Mouse (Mus musculus): ENCODE measurements around the gene Ext2. TPM values are rescaled to one million over a fixed set of nuclear protein-coding genes. Genes with fewer than 3 reads are reported as not detected.

The Ext2 gene
- polyA plus RNA-seq, 1 experiment from 2014 or later = 78.6 TPM

- WGBS = 89% methylated on average over 6 of the region's 6 CpGs
- Histone ChIP-seq H3K27ac (ENCODE audit: low read depth, low read length) (no peak overlapping the region), H3K4me1 (replicated peaks; ENCODE audit: control insufficient read depth, insufficient read depth, low read length) (0 out of 2 replicates have a peak, but pooled peaks cover 4% of the 10 kb centered on the region), H3K9me3 (ENCODE audit: control insufficient read depth, low read length) (no peaks in the 10 kb centered on the region), H3K27me3 (ENCODE audit: control insufficient read depth, insufficient read depth, low read length) (no peaks in the 10 kb centered on the region), H3K36me3 (ENCODE audit: control insufficient read depth, insufficient read depth, low read length) (no peaks in the 10 kb centered on the region), H3K4me2 (ENCODE audit: low read depth, low read length, severe bottlenecking) (no peak overlapping the region), H3K9ac (ENCODE audit: low read length) (no peak overlapping the region), H3K4me3 (ENCODE audit: low read depth, low read length) (no peak overlapping the region)
- DNase-seq (ENCODE audit: low spot score) = no peak
- no peak for ATAC-seq (replicated peaks; ENCODE audit: low FRiP score)
These were observed 52.5 kb downstream of the Ext2 start for GRCm38 (mm10) chr2:93769875-93770274.

- Histone ChIP-seq H3K27me3 (ENCODE audit: control insufficient read depth, insufficient read depth, low read length) (no peaks in the 10 kb centered on the region), H3K4me1 (replicated peaks; ENCODE audit: control insufficient read depth, insufficient read depth, low read length) (no peaks in the 10 kb centered on the region), H3K36me3 (ENCODE audit: control insufficient read depth, insufficient read depth, low read length) (no peaks in the 10 kb centered on the region), H3K9ac (ENCODE audit: low read length) (no peak overlapping the region), H3K4me3 (ENCODE audit: low read depth, low read length) (no peak overlapping the region), H3K9me3 (ENCODE audit: control insufficient read depth, low read length) (no peaks in the 10 kb centered on the region), H3K27ac (ENCODE audit: low read depth, low read length) (no peak overlapping the region), H3K4me2 (ENCODE audit: low read depth, low read length, severe bottlenecking) (no peak overlapping the region)
- 87% methylated on average over 5 of the region's 5 CpGs for WGBS
- ATAC-seq (replicated peaks; ENCODE audit: low FRiP score) (no peak), DNase-seq (ENCODE audit: low spot score) (no peak)
These were observed 56.6 kb downstream of the Ext2 start for GRCm38 (mm10) chr2:93765721-93766120.

- Histone ChIP-seq H3K27me3 (ENCODE audit: control insufficient read depth, insufficient read depth, low read length) (no peaks in the 10 kb centered on the region), H3K4me3 (ENCODE audit: low read depth, low read length) (no peak overlapping the region), H3K36me3 (ENCODE audit: control insufficient read depth, insufficient read depth, low read length) (no peaks in the 10 kb centered on the region), H3K9me3 (ENCODE audit: control insufficient read depth, low read length) (no peaks in the 10 kb centered on the region), H3K27ac (ENCODE audit: low read depth, low read length) (no peak overlapping the region), H3K4me2 (ENCODE audit: low read depth, low read length, severe bottlenecking) (no peak overlapping the region), H3K9ac (ENCODE audit: low read length) (no peak overlapping the region), H3K4me1 (replicated peaks; ENCODE audit: control insufficient read depth, insufficient read depth, low read length) (0 out of 2 replicates have a peak, but pooled peaks cover under 1% of the 10 kb centered on the region)
- DNase-seq (ENCODE audit: low spot score) = no peak
- ATAC-seq (replicated peaks; ENCODE audit: low FRiP score) = no peak
- WGBS = 91% methylated on average over 3 of the region's 3 CpGs
These were observed 58.2 kb downstream of the Ext2 start for GRCm38 (mm10) chr2:93764211-93764610.

GRCm38 (mm10) chr2:93760389-93760788 is 62.0 kb downstream of the Ext2 start:
- DNase-seq (ENCODE audit: low spot score) (no peak), ATAC-seq (replicated peaks; ENCODE audit: low FRiP score) (no peak)
- WGBS = 30% methylated on average over 3 of the region's 3 CpGs

GRCm38 (mm10) chr2:93759173-93759572 is 63.2 kb downstream of the Ext2 start:
- 72% methylated on average over 7 of the region's 7 CpGs for WGBS
- Histone ChIP-seq H3K4me2 (ENCODE audit: low read depth, low read length, severe bottlenecking) (no peak overlapping the region), H3K4me1 (replicated peaks; ENCODE audit: control insufficient read depth, insufficient read depth, low read length) (0 out of 2 replicates have a peak, but pooled peaks cover 2% of the 10 kb centered on the region), H3K36me3 (ENCODE audit: control insufficient read depth, insufficient read depth, low read length) (no peaks in the 10 kb centered on the region), H3K27ac (ENCODE audit: low read depth, low read length) (no peak overlapping the region), H3K9ac (ENCODE audit: low read length) (no peak overlapping the region), H3K27me3 (ENCODE audit: control insufficient read depth, insufficient read depth, low read length) (no peaks in the 10 kb centered on the region), H3K4me3 (ENCODE audit: low read depth, low read length) (no peak overlapping the region), H3K9me3 (ENCODE audit: control insufficient read depth, low read length) (no peaks in the 10 kb centered on the region)
- DNase-seq (ENCODE audit: low spot score) = no peak
- ATAC-seq (replicated peaks; ENCODE audit: low FRiP score) = no peak

More at GRCm38 (mm10) chr2:93760389-93760788, 62.0 kb downstream of the Ext2 start:
- no peaks in the 10 kb centered on the region for H3K36me3 ChIP-seq (ENCODE audit: control insufficient read depth, insufficient read depth, low read length)
- no peak overlapping the region for H3K4me3 ChIP-seq (ENCODE audit: low read depth, low read length)
- no peak overlapping the region for H3K27ac ChIP-seq (ENCODE audit: low read depth, low read length)
- no peaks in the 10 kb centered on the region for H3K27me3 ChIP-seq (ENCODE audit: control insufficient read depth, insufficient read depth, low read length)
- H3K9ac ChIP-seq (ENCODE audit: low read length) = no peak overlapping the region
- H3K9me3 ChIP-seq (ENCODE audit: control insufficient read depth, low read length) = no peaks in the 10 kb centered on the region
- no peak overlapping the region for H3K4me2 ChIP-seq (ENCODE audit: low read depth, low read length, severe bottlenecking)
- H3K4me1 ChIP-seq (replicated peaks; ENCODE audit: control insufficient read depth, insufficient read depth, low read length) = 0 out of 2 replicates have a peak, but pooled peaks cover 2% of the 10 kb centered on the region

GRCm38 (mm10) chr2:93758298-93758697 is 64.1 kb downstream of the Ext2 start:
- H3K9me3 ChIP-seq (ENCODE audit: control insufficient read depth, low read length) = no peaks in the 10 kb centered on the region
- 0 out of 2 replicates have a peak, but pooled peaks cover 2% of the 10 kb centered on the region for H3K4me1 ChIP-seq (replicated peaks; ENCODE audit: control insufficient read depth, insufficient read depth, low read length)
- H3K27me3 ChIP-seq (ENCODE audit: control insufficient read depth, insufficient read depth, low read length) = no peaks in the 10 kb centered on the region
- 75% methylated on average over 6 of the region's 6 CpGs for WGBS
- ATAC-seq (replicated peaks; ENCODE audit: low FRiP score) (no peak), DNase-seq (ENCODE audit: low spot score) (no peak)
- H3K4me2 ChIP-seq (ENCODE audit: low read depth, low read length, severe bottlenecking) = no peak overlapping the region
- H3K36me3 ChIP-seq (ENCODE audit: control insufficient read depth, insufficient read depth, low read length) = no peaks in the 10 kb centered on the region
- H3K27ac ChIP-seq (ENCODE audit: low read depth, low read length) = no peak overlapping the region
- no peak overlapping the region for H3K9ac ChIP-seq (ENCODE audit: low read length)
- H3K4me3 ChIP-seq (ENCODE audit: low read depth, low read length) = no peak overlapping the region

GRCm38 (mm10) chr2:93754366-93754765 is 68.0 kb downstream of the Ext2 start:
- Histone ChIP-seq H3K9me3 (ENCODE audit: control insufficient read depth, low read length) (no peaks in the 10 kb centered on the region), H3K4me1 (replicated peaks; ENCODE audit: control insufficient read depth, insufficient read depth, low read length) (0 out of 2 replicates have a peak, but pooled peaks cover 2% of the 10 kb centered on the region), H3K27me3 (ENCODE audit: control insufficient read depth, insufficient read depth, low read length) (no peaks in the 10 kb centered on the region), H3K9ac (ENCODE audit: low read length) (no peak overlapping the region), H3K27ac (ENCODE audit: low read depth, low read length) (no peak overlapping the region), H3K4me3 (ENCODE audit: low read depth, low read length) (no peak overlapping the region), H3K4me2 (ENCODE audit: low read depth, low read length, severe bottlenecking) (no peak overlapping the region), H3K36me3 (ENCODE audit: control insufficient read depth, insufficient read depth, low read length) (no peaks in the 10 kb centered on the region)
- DNase-seq (ENCODE audit: low spot score) (no peak), ATAC-seq (replicated peaks; ENCODE audit: low FRiP score) (no peak)
- 84% methylated on average over 2 of the region's 2 CpGs for WGBS

- no peak overlapping the region for H3K27ac ChIP-seq (ENCODE audit: low read depth, low read length)
These were observed 69.1 kb downstream of the Ext2 start for GRCm38 (mm10) chr2:93753147-93753758.

GRCm38 (mm10) chr2:93749709-93750108 is 72.7 kb downstream of the Ext2 start:
- DNase-seq (ENCODE audit: low spot score) (no peak), ATAC-seq (replicated peaks; ENCODE audit: low FRiP score) (no peak)
- Histone ChIP-seq H3K27ac (ENCODE audit: low read depth, low read length) (no peak overlapping the region), H3K36me3 (ENCODE audit: control insufficient read depth, insufficient read depth, low read length) (no peaks in the 10 kb centered on the region), H3K9me3 (ENCODE audit: control insufficient read depth, low read length) (no peaks in the 10 kb centered on the region), H3K9ac (ENCODE audit: low read length) (no peak overlapping the region), H3K4me3 (ENCODE audit: low read depth, low read length) (no peak overlapping the region), H3K4me1 (replicated peaks; ENCODE audit: control insufficient read depth, insufficient read depth, low read length) (peaks cover under 1% of the 10 kb centered on the region; the same call in 1 of the 2 replicates), H3K27me3 (ENCODE audit: control insufficient read depth, insufficient read depth, low read length) (no peaks in the 10 kb centered on the region), H3K4me2 (ENCODE audit: low read depth, low read length, severe bottlenecking) (no peak overlapping the region)
- WGBS = 95% methylated on average over 4 of the region's 4 CpGs

More at GRCm38 (mm10) chr2:93753147-93753758, 69.1 kb downstream of the Ext2 start:
- no peaks in the 10 kb centered on the region for H3K4me1 ChIP-seq (replicated peaks; ENCODE audit: control insufficient read depth, insufficient read depth, low read length)
- no peaks in the 10 kb centered on the region for H3K36me3 ChIP-seq (ENCODE audit: control insufficient read depth, insufficient read depth, low read length)
- H3K4me3 ChIP-seq (ENCODE audit: low read depth, low read length) = no peak overlapping the region
- H3K4me2 ChIP-seq (ENCODE audit: low read depth, low read length, severe bottlenecking) = no peak overlapping the region
- DNase-seq (ENCODE audit: low spot score) (no peak), ATAC-seq (replicated peaks; ENCODE audit: low FRiP score) (no peak)
- no peaks in the 10 kb centered on the region for H3K27me3 ChIP-seq (ENCODE audit: control insufficient read depth, insufficient read depth, low read length)
- H3K9me3 ChIP-seq (ENCODE audit: control insufficient read depth, low read length) = no peaks in the 10 kb centered on the region
- no peak overlapping the region for H3K9ac ChIP-seq (ENCODE audit: low read length)
- WGBS = 59% methylated on average over 6 of the region's 6 CpGs

All from forebrain, embryonic 11.5 days (tissue).